Mouse (Mus musculus) kidney, embryonic 14.5 days (tissue): ENCODE measurements around the gene Lsm4. TPM values are rescaled to one million over a fixed set of nuclear protein-coding genes. Genes with fewer than 3 reads are reported as not detected.

Experiments
- ATAC-seq: fragments of 200-750 bp; cut with Nextera tagmentation; 2 replicates; pipeline ENCODE4 v1.8.0; 2017; ENCODE audit warnings: moderate number of reproducible peaks, mild to moderate bottlenecking, moderate TSS enrichment, moderate library complexity; ENCODE audit not compliant: low FRiP score, low TSS enrichment
- H3K27ac ChIP-seq: fragments of 300-500 bp; sonication (generic); 2 replicates; pipeline ENCODE4 v1.5.1; 2014; ENCODE audit warnings: low read depth, mild to moderate bottlenecking, low read length, moderate library complexity, mixed read lengths
- H3K27me3 ChIP-seq: fragments of 300-500 bp; sonication (generic); 2 replicates; pipeline ENCODE4 v1.6.1; 2014; ENCODE audit warnings: mild to moderate bottlenecking, low read length; ENCODE audit not compliant: control insufficient read depth, insufficient read depth
- H3K36me3 ChIP-seq: fragments of 300-500 bp; sonication (generic); 2 replicates; pipeline ENCODE4 v1.6.1; 2014; ENCODE audit warnings: low read length, mixed read lengths; ENCODE audit not compliant: control insufficient read depth, insufficient read depth
- H3K4me1 ChIP-seq: fragments of 300-500 bp; sonication (generic); 2 replicates; pipeline ENCODE4 v1.6.1; 2014; ENCODE audit warnings: low read length, mixed read lengths; ENCODE audit not compliant: control insufficient read depth, insufficient read depth
- H3K4me2 ChIP-seq: fragments of 300-500 bp; sonication (generic); replicated peaks from 2 replicates; pipeline ENCODE4 v1.6.1; 2014; ENCODE audit warnings: low read depth, mild to moderate bottlenecking, low read length
- H3K4me3 ChIP-seq: fragments of 300-500 bp; sonication (generic); 2 replicates; pipeline ENCODE4 v1.5.1; 2014; ENCODE audit warnings: mild to moderate bottlenecking, low read length
- H3K9ac ChIP-seq: fragments of 300-500 bp; sonication (generic); 2 replicates; pipeline ENCODE4 v1.6.1; 2014; ENCODE audit warnings: low read depth, mild to moderate bottlenecking, low read length, moderate library complexity
- H3K9me3 ChIP-seq: fragments of 300-500 bp; sonication (generic); 2 replicates; pipeline ENCODE4 v1.6.1; 2016; ENCODE audit warnings: low read length; ENCODE audit not compliant: control insufficient read depth
- WGBS: fragments of 180-500 bp; shearing (Covaris S2); extraction: QIAGEN DNeasy Blood & Tissue Kit; methylation state at CpG from one replicate; pipeline ENCODE4 v1.1.7; 2014; 5-methylcytosine and 5-hydroxymethylcytosine counted together
- polyA plus RNA-seq: library from polyadenylated mRNA; unstranded; fragments of >200 nt; fragmentation: Nextera tagmentation; extraction: Ambion mirVana; gene quantifications from 2 replicates; pipeline ENCODE4 v1.2.1, GENCODE M21; 2014

Gene Lsm4
- polyA plus RNA-seq, 1 experiment from 2014 or later, result 353 TPM

- no peaks in the 10 kb centered on the region for H3K4me1 ChIP-seq
- no peak overlapping the region for H3K27ac ChIP-seq
- ATAC-seq, result no peak
- H3K9ac ChIP-seq, result no peak overlapping the region
- no peak overlapping the region for H3K4me3 ChIP-seq
- WGBS, result 75% methylated on average over 5 of the region's 5 CpGs
- H3K4me2 ChIP-seq, result no peak overlapping the region
- no peaks in the 10 kb centered on the region for H3K27me3 ChIP-seq
- no peaks in the 10 kb centered on the region for H3K36me3 ChIP-seq
- no peaks in the 10 kb centered on the region for H3K9me3 ChIP-seq
Measured at GRCm38 (mm10) chr8:70667071-70667470, 6.0 kb upstream of the Lsm4 start.

GRCm38 (mm10) chr8:70671615-70672324, 1.3 kb upstream of the Lsm4 start:
- H3K36me3 ChIP-seq, result peaks cover 8% of the 10 kb centered on the region
- H3K4me3 ChIP-seq, result no peak overlapping the region
- no peak overlapping the region for H3K9ac ChIP-seq
- peaks cover 19% of the 10 kb centered on the region for H3K4me1 ChIP-seq
- H3K27ac ChIP-seq, result no peak overlapping the region; the same call in 1 of the 2 replicates
- no peak for ATAC-seq
- H3K4me2 ChIP-seq, result no peak overlapping the region
- H3K27me3 ChIP-seq, result no peaks in the 10 kb centered on the region
- H3K9me3 ChIP-seq, result no peaks in the 10 kb centered on the region
- WGBS, result 58% methylated on average over 10 of the region's 10 CpGs

- Histone ChIP-seq H3K9ac (peak overlapping the region; percentile 61), H3K9me3 (no peaks in the 10 kb centered on the region), H3K27ac (peak overlapping the region; percentile 79), H3K36me3 (peaks cover 10% of the 10 kb centered on the region), H3K4me1 (peaks cover 19% of the 10 kb centered on the region), H3K4me3 (peak overlapping the region; percentile 69), H3K27me3 (no peaks in the 10 kb centered on the region), H3K4me2 (peak overlapping the region; percentile 49)
- ATAC-seq, result no peak
- WGBS, result 39% methylated on average over 19 of the region's 19 CpGs
Measured at GRCm38 (mm10) chr8:70672325-70673078, 546 bp upstream of the Lsm4 start.

DNA sequence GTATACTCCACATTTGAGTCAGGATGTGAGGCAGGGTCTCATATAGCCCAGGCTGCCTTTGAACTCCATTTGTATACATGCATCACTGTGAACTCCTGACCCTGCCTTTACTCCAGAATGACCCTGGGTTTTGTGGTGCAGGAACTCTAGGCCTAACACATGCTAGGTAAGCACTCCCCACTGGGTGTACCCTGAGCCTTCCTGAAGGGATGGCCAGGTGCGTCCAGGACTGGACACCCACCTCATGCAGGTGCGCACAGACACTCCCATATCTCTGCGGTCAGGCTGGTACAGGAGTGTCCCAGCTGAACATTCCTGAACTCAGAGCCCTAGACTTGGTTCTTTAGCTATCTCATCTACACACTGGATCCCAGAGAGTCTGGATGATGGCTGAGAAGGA, 1.1 kb downstream of the Lsm4 start:
- no peaks in the 10 kb centered on the region for H3K27me3 ChIP-seq
- peak overlapping the region; percentile 98 for H3K27ac ChIP-seq
- H3K4me2 ChIP-seq, result peak overlapping the region; percentile 64
- peaks cover 19% of the 10 kb centered on the region for H3K4me1 ChIP-seq
- no peaks in the 10 kb centered on the region for H3K9me3 ChIP-seq
- H3K9ac ChIP-seq, result peak overlapping the region; percentile 78
- no peak for ATAC-seq
- H3K4me3 ChIP-seq, result peak overlapping the region; percentile 69
- H3K36me3 ChIP-seq, result peaks cover 27% of the 10 kb centered on the region
- 86% methylated on average over 3 of the region's 3 CpGs for WGBS

GRCm38 (mm10) chr8:70674716-70675115, 1.7 kb downstream of the Lsm4 start:
- H3K27ac ChIP-seq, result peak overlapping the region; percentile 37; the same call in 1 of the 2 replicates
- no peak for ATAC-seq
- 72% methylated on average over 4 of the region's 4 CpGs for WGBS
- H3K36me3 ChIP-seq, result peaks cover 33% of the 10 kb centered on the region
- H3K4me2 ChIP-seq, result no peak overlapping the region; the same call in 1 of the 2 replicates
- H3K4me1 ChIP-seq, result peaks cover 19% of the 10 kb centered on the region
- no peak overlapping the region; the same call in 1 of the 2 replicates for H3K4me3 ChIP-seq
- no peaks in the 10 kb centered on the region for H3K9me3 ChIP-seq
- H3K27me3 ChIP-seq, result no peaks in the 10 kb centered on the region
- peak overlapping the region; percentile 78; the same call in 1 of the 2 replicates for H3K9ac ChIP-seq

- H3K27me3 ChIP-seq, result no peaks in the 10 kb centered on the region
- no peak overlapping the region for H3K9ac ChIP-seq
- peaks cover 34% of the 10 kb centered on the region for H3K36me3 ChIP-seq
- H3K27ac ChIP-seq, result no peak overlapping the region; the same call in 1 of the 2 replicates
- ATAC-seq, result no peak
- peaks cover 19% of the 10 kb centered on the region for H3K4me1 ChIP-seq
- WGBS, result 89% methylated on average over 1 of the region's 1 CpGs
- no peaks in the 10 kb centered on the region for H3K9me3 ChIP-seq
- H3K4me3 ChIP-seq, result no peak overlapping the region
- H3K4me2 ChIP-seq, result no peak overlapping the region; the same call in 1 of the 2 replicates
Measured at GRCm38 (mm10) chr8:70675336-70675735, 2.3 kb downstream of the Lsm4 start.

GRCm38 (mm10) chr8:70677451-70678080, 4.5 kb downstream of the Lsm4 start:
- Histone ChIP-seq H3K4me1 (peaks cover 23% of the 10 kb centered on the region), H3K9me3 (no peaks in the 10 kb centered on the region), H3K4me3 (no peak overlapping the region), H3K27me3 (no peaks in the 10 kb centered on the region), H3K4me2 (no peak overlapping the region), H3K27ac (no peak overlapping the region), H3K36me3 (peaks cover 34% of the 10 kb centered on the region), H3K9ac (peak overlapping the region; percentile 23; the same call in 1 of the 2 replicates)
- 77% methylated on average over 15 of the region's 15 CpGs for WGBS
- no peak for ATAC-seq

- no peak for ATAC-seq
- no peak overlapping the region for H3K4me2 ChIP-seq
Measured at GRCm38 (mm10) chr8:70678679-70679078, 5.6 kb downstream of the Lsm4 start.

More at GRCm38 (mm10) chr8:70678679-70679078, 5.6 kb downstream of the Lsm4 start:
- peaks cover 22% of the 10 kb centered on the region for H3K4me1 ChIP-seq
- H3K36me3 ChIP-seq, result peaks cover 34% of the 10 kb centered on the region
- no peak overlapping the region for H3K27ac ChIP-seq
- no peak overlapping the region for H3K9ac ChIP-seq
- H3K27me3 ChIP-seq, result no peaks in the 10 kb centered on the region
- no peak overlapping the region for H3K4me3 ChIP-seq
- no peaks in the 10 kb centered on the region for H3K9me3 ChIP-seq
